Mouse (Mus musculus): ENCODE data around the gene Akap4. TPM values are rescaled to one million over a fixed set of nuclear protein-coding genes. Genes with fewer than 3 reads are reported as not detected.

Gene Akap4
- polyA plus RNA-seq (2012; rRNA removed), result not detected in 2 replicates

- Histone ChIP-seq H3K4me1 (ENCODE audit: control insufficient read depth, insufficient read depth, low read length) (no peaks in the 10 kb centered on the region), H3K4me3 (ENCODE audit: insufficient read depth, low read length) (no peak within 1 kb of the TSS), H3K27ac (ENCODE audit: insufficient read depth, low read length) (no peak within 1 kb of the TSS)
- TF ChIP-seq POLR2A (IDR thresholded peaks at IDR 0.05; ENCODE audit: extremely low read depth, insufficient read depth, low read length), result no peak
- no peak for TF ChIP-seq CTCF (IDR thresholded peaks at IDR 0.05; ENCODE audit: extremely low read depth, insufficient read depth, low read length)
These were observed at the start of gene Akap4 for GRCm38 (mm10) chrX:7067219-7067618. Gene Akap4, plus strand, starts transcription at chrX:7067519.

GRCm38 (mm10) chrX:7041519-7041918 is 25.8 kb upstream of the Akap4 start, which contains the start of gene Ccnb3:
Gene Ccnb3, minus strand, starts transcription at chrX:7041619.
- H3K4me1 ChIP-seq (ENCODE audit: control insufficient read depth, insufficient read depth, low read length), result no peaks in the 10 kb centered on the region
- H3K27ac ChIP-seq (ENCODE audit: insufficient read depth, low read length), result no peak within 1 kb of the TSS
- no peak within 1 kb of the TSS for H3K4me3 ChIP-seq (ENCODE audit: insufficient read depth, low read length)
- TF ChIP-seq CTCF (IDR thresholded peaks at IDR 0.05; ENCODE audit: extremely low read depth, insufficient read depth, low read length) (no peak), POLR2A (IDR thresholded peaks at IDR 0.05; ENCODE audit: extremely low read depth, insufficient read depth, low read length) (no peak)

- no peaks in the 10 kb centered on the region for H3K4me1 ChIP-seq (ENCODE audit: control insufficient read depth, insufficient read depth, low read length)
- no peak overlapping the region for H3K4me3 ChIP-seq (ENCODE audit: insufficient read depth, low read length)
- TF ChIP-seq CTCF (IDR thresholded peaks at IDR 0.05; ENCODE audit: extremely low read depth, insufficient read depth, low read length), result no peak
- TF ChIP-seq POLR2A (IDR thresholded peaks at IDR 0.05; ENCODE audit: extremely low read depth, insufficient read depth, low read length), result no peak
- H3K27ac ChIP-seq (ENCODE audit: insufficient read depth, low read length), result no peak overlapping the region
These were observed 10.3 kb upstream of the Akap4 start for GRCm38 (mm10) chrX:7057056-7057455.

GRCm38 (mm10) chrX:7057634-7058033 is 9.7 kb upstream of the Akap4 start:
- Histone ChIP-seq H3K27ac (ENCODE audit: insufficient read depth, low read length) (no peak overlapping the region), H3K4me1 (ENCODE audit: control insufficient read depth, insufficient read depth, low read length) (no peaks in the 10 kb centered on the region), H3K4me3 (ENCODE audit: insufficient read depth, low read length) (no peak overlapping the region)
- no peak for TF ChIP-seq CTCF (IDR thresholded peaks at IDR 0.05; ENCODE audit: extremely low read depth, insufficient read depth, low read length)

- H3K27ac ChIP-seq (ENCODE audit: insufficient read depth, low read length), result no peak overlapping the region
- no peak for TF ChIP-seq POLR2A (IDR thresholded peaks at IDR 0.05; ENCODE audit: extremely low read depth, insufficient read depth, low read length)
- TF ChIP-seq CTCF (IDR thresholded peaks at IDR 0.05; ENCODE audit: extremely low read depth, insufficient read depth, low read length), result no peak
- H3K4me3 ChIP-seq (ENCODE audit: insufficient read depth, low read length), result no peak overlapping the region
- no peaks in the 10 kb centered on the region for H3K4me1 ChIP-seq (ENCODE audit: control insufficient read depth, insufficient read depth, low read length)
These were observed 3.2 kb upstream of the Akap4 start for GRCm38 (mm10) chrX:7064109-7064508.

GRCm38 (mm10) chrX:7068002-7068401 is 683 bp downstream of the Akap4 start:
- TF ChIP-seq CTCF (IDR thresholded peaks at IDR 0.05; ENCODE audit: extremely low read depth, insufficient read depth, low read length) (no peak), POLR2A (IDR thresholded peaks at IDR 0.05; ENCODE audit: extremely low read depth, insufficient read depth, low read length) (no peak)
- no peak overlapping the region for H3K27ac ChIP-seq (ENCODE audit: insufficient read depth, low read length)
- no peaks in the 10 kb centered on the region for H3K4me1 ChIP-seq (ENCODE audit: control insufficient read depth, insufficient read depth, low read length)
- no peak overlapping the region for H3K4me3 ChIP-seq (ENCODE audit: insufficient read depth, low read length)

- Histone ChIP-seq H3K4me3 (ENCODE audit: insufficient read depth, low read length) (no peak overlapping the region), H3K4me1 (ENCODE audit: control insufficient read depth, insufficient read depth, low read length) (no peaks in the 10 kb centered on the region), H3K27ac (ENCODE audit: insufficient read depth, low read length) (no peak overlapping the region)
- no peak for TF ChIP-seq CTCF (IDR thresholded peaks at IDR 0.05; ENCODE audit: extremely low read depth, insufficient read depth, low read length)
- TF ChIP-seq POLR2A (IDR thresholded peaks at IDR 0.05; ENCODE audit: extremely low read depth, insufficient read depth, low read length), result no peak
These were observed 12.6 kb downstream of the Akap4 start for GRCm38 (mm10) chrX:7079820-7080429.

GRCm38 (mm10) chrX:7085878-7086277 is 18.6 kb downstream of the Akap4 start:
- Histone ChIP-seq H3K27ac (ENCODE audit: insufficient read depth, low read length) (no peak overlapping the region), H3K4me3 (ENCODE audit: insufficient read depth, low read length) (no peak overlapping the region), H3K4me1 (ENCODE audit: control insufficient read depth, insufficient read depth, low read length) (no peaks in the 10 kb centered on the region)
- TF ChIP-seq CTCF (IDR thresholded peaks at IDR 0.05; ENCODE audit: extremely low read depth, insufficient read depth, low read length) (no peak), POLR2A (IDR thresholded peaks at IDR 0.05; ENCODE audit: extremely low read depth, insufficient read depth, low read length) (no peak)

GRCm38 (mm10) chrX:7090323-7090722 is 23.0 kb downstream of the Akap4 start:
- Histone ChIP-seq H3K4me1 (ENCODE audit: control insufficient read depth, insufficient read depth, low read length) (no peaks in the 10 kb centered on the region), H3K4me3 (ENCODE audit: insufficient read depth, low read length) (no peak overlapping the region), H3K27ac (ENCODE audit: insufficient read depth, low read length) (no peak overlapping the region)
- no peak for TF ChIP-seq POLR2A (IDR thresholded peaks at IDR 0.05; ENCODE audit: extremely low read depth, insufficient read depth, low read length)
- no peak for TF ChIP-seq CTCF (IDR thresholded peaks at IDR 0.05; ENCODE audit: extremely low read depth, insufficient read depth, low read length)

- Histone ChIP-seq H3K4me3 (ENCODE audit: insufficient read depth, low read length) (no peak overlapping the region), H3K27ac (ENCODE audit: insufficient read depth, low read length) (no peak overlapping the region), H3K4me1 (ENCODE audit: control insufficient read depth, insufficient read depth, low read length) (no peaks in the 10 kb centered on the region)
- TF ChIP-seq CTCF (IDR thresholded peaks at IDR 0.05; ENCODE audit: extremely low read depth, insufficient read depth, low read length), result no peak
- no peak for TF ChIP-seq POLR2A (IDR thresholded peaks at IDR 0.05; ENCODE audit: extremely low read depth, insufficient read depth, low read length)
These were observed 35.0 kb downstream of the Akap4 start for GRCm38 (mm10) chrX:7102280-7102679.

Measured in cortical plate, adult 2 months (tissue).